Mouse (Mus musculus) forebrain, embryonic 15.5 days (tissue): ENCODE measurements around the gene Ankrd33b. TPM values are rescaled to one million over a fixed set of nuclear protein-coding genes. Genes with fewer than 3 reads are reported as not detected.

ENCODE experiments used
- ATAC-seq: fragments of 200-750 bp; cut with Nextera tagmentation; replicated peaks from 2 replicates; pipeline ENCODE4 v1.8.0; 2017; ENCODE audit warnings: mild to moderate bottlenecking, moderate TSS enrichment, moderate library complexity
- H3K27ac ChIP-seq: fragments of 300-500 bp; sonication (generic); replicated peaks from 2 replicates; pipeline ENCODE4 v1.5.1; 2015; ENCODE audit warnings: mild to moderate bottlenecking, inconsistent platforms
- H3K27me3 ChIP-seq: fragments of 300-500 bp; sonication (generic); 2 replicates; pipeline ENCODE4 v1.6.1; 2015; ENCODE audit warnings: inconsistent platforms
- H3K36me3 ChIP-seq: fragments of 300-500 bp; sonication (generic); 2 replicates; pipeline ENCODE4 v1.6.1; 2015; ENCODE audit warnings: mild to moderate bottlenecking, inconsistent platforms
- H3K4me1 ChIP-seq: fragments of 300-500 bp; sonication (generic); 2 replicates; pipeline ENCODE4 v1.6.1; 2015; ENCODE audit warnings: inconsistent platforms
- H3K4me2 ChIP-seq: fragments of 300-500 bp; sonication (generic); replicated peaks from 2 replicates; pipeline ENCODE4 v1.6.1; 2015; ENCODE audit warnings: mild to moderate bottlenecking, inconsistent platforms
- H3K4me3 ChIP-seq: fragments of 300-500 bp; sonication (generic); 2 replicates; pipeline ENCODE4 v1.5.1; 2015; ENCODE audit warnings: mild to moderate bottlenecking, inconsistent platforms
- H3K9ac ChIP-seq: fragments of 300-500 bp; sonication (generic); replicated peaks from 2 replicates; pipeline ENCODE4 v1.6.1; 2015; ENCODE audit warnings: mild to moderate bottlenecking, inconsistent platforms
- H3K9me3 ChIP-seq: fragments of 300-500 bp; sonication (generic); 2 replicates; pipeline ENCODE4 v1.6.1; 2016; ENCODE audit warnings: inconsistent platforms
- WGBS: fragments of 180-500 bp; shearing (Covaris S2); methylation state at CpG from one replicate; pipeline ENCODE4 v1.1.7; 2015; ENCODE audit warnings: mixed read lengths; 5-methylcytosine and 5-hydroxymethylcytosine counted together
- polyA plus RNA-seq: library from polyadenylated mRNA; unstranded; fragments of >200 nt; fragmentation: Nextera tagmentation; extraction: Ambion mirVana; gene quantifications from 2 replicates; pipeline ENCODE4 v1.2.1, GENCODE M21; 2015

The Ankrd33b gene
- polyA plus RNA-seq, 1 experiment from 2014 or later, result 0.60 TPM

DNA sequence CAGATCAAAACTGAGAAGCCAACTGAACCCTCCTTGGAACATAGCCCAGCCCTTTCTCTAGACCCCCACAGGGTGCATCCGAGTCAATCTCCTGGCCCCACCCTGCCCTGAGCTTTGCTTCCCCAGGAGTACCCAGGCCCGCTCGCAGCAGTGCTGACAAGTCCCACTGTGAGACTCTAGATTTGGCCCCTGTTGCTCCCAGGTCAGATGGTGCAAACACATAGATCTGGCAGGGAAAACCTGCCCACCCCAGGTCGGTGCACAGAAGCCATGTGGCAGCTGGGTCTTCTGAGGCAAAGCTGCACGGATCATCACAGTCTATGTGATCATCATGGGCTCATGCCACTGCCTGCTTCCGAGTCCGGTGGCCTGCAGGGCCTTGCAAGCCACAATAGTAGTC, 94.8 kb downstream of the Ankrd33b start:
- Histone ChIP-seq H3K4me3 (no peak overlapping the region), H3K4me2 (no peak overlapping the region), H3K4me1 (no peaks in the 10 kb centered on the region), H3K9me3 (no peaks in the 10 kb centered on the region), H3K27ac (no peak overlapping the region), H3K27me3 (no peaks in the 10 kb centered on the region), H3K36me3 (no peaks in the 10 kb centered on the region), H3K9ac (no peak overlapping the region)
- WGBS, result 87% methylated on average over 7 of the region's 7 CpGs
- no peak for ATAC-seq

DNA sequence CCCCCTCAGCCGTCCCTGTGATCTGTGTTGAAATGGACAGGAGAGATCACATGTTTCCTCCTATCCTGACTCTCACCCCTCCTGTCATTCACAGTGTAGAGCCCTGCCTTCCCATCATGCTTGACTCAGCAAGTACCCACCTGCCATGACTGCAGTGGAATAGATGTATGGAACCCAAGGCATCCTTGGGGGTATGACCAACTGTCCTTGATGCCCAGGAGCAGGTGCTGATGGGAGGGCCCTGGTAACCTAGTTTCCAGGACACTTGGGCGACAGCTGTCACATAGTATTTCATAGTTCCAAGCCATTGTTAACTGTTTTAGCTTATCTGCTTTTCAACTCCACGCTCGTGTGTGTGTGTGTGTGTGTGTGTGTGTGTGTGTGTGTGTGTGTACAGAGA, 98.0 kb downstream of the Ankrd33b start:
- 98% methylated on average over 4 of the region's 4 CpGs for WGBS
- H3K4me1 ChIP-seq, result no peaks in the 10 kb centered on the region
- H3K9ac ChIP-seq, result no peak overlapping the region
- no peak overlapping the region for H3K27ac ChIP-seq
- H3K4me3 ChIP-seq, result no peak overlapping the region
- no peak overlapping the region for H3K4me2 ChIP-seq
- H3K36me3 ChIP-seq, result no peaks in the 10 kb centered on the region
- no peaks in the 10 kb centered on the region for H3K9me3 ChIP-seq
- ATAC-seq, result no peak
- H3K27me3 ChIP-seq, result no peaks in the 10 kb centered on the region

DNA sequence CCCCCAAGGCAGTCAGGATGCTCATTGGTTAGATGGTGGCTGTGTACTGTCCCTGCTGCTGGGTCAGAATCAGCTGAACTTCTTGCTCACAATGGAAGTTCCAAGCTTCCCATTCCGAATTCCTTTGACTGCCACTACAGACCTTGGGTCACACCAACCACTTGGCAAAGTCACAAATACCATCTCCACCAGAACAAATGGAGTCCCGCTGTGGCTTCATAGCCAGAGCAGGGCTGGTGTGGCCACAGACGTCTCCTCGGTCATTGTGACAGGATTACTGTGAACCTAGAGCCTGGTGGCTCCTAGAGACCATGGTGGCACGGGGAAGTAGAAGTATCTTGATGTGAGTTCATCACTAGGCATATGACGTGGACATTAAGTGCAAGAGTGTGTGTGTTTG, 99.4 kb downstream of the Ankrd33b start:
- ATAC-seq, result no peak
- H3K4me3 ChIP-seq, result no peak overlapping the region
- 86% methylated on average over 6 of the region's 6 CpGs for WGBS

DNA sequence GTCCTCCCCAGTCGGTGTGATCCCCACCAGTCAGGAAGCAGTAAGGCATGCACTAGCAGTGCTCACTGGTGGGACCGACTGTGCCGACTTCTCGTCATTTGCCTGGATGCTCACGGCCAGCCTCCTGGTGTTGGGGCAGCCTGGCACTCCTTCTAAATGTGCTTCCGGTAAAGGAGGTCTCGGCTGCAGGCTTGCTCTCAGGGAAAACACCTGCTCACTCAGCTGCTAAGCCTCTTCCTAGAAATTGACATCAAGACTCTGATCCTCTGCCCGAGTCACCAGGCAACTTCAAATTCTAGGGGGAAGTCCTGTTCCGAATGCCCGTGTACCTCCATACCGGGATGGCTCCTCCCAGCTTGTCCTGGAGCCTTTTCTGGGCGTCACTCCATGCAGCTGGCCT, 101.7 kb downstream of the Ankrd33b start:
- Histone ChIP-seq H3K36me3 (no peaks in the 10 kb centered on the region), H3K9me3 (no peaks in the 10 kb centered on the region), H3K27ac (no peak overlapping the region), H3K27me3 (no peaks in the 10 kb centered on the region), H3K4me1 (no peaks in the 10 kb centered on the region), H3K4me2 (no peak overlapping the region), H3K4me3 (no peak overlapping the region), H3K9ac (no peak overlapping the region)
- WGBS, result 85% methylated on average over 12 of the region's 12 CpGs
- ATAC-seq, result 0 out of 2 replicates have a peak, but pooled peaks have one; percentile 9

More for the DNA sequence above, 99.4 kb downstream of the Ankrd33b start:
- Histone ChIP-seq H3K4me2 (no peak overlapping the region), H3K27me3 (no peaks in the 10 kb centered on the region), H3K9me3 (no peaks in the 10 kb centered on the region), H3K9ac (no peak overlapping the region), H3K4me1 (no peaks in the 10 kb centered on the region), H3K36me3 (no peaks in the 10 kb centered on the region), H3K27ac (no peak overlapping the region)

- Histone ChIP-seq H3K4me1 (no peaks in the 10 kb centered on the region), H3K36me3 (no peaks in the 10 kb centered on the region), H3K4me3 (no peak overlapping the region), H3K9me3 (no peaks in the 10 kb centered on the region), H3K27me3 (no peaks in the 10 kb centered on the region), H3K27ac (no peak overlapping the region), H3K4me2 (no peak overlapping the region), H3K9ac (no peak overlapping the region)
- WGBS, result 91% methylated on average over 8 of the region's 8 CpGs
- peak; percentile 53; the same call in 1 of the 2 replicates for ATAC-seq
These were observed 102.1 kb downstream of the Ankrd33b start for GRCm38 (mm10) chr15:31265404-31265803.

- Histone ChIP-seq H3K9ac (no peak overlapping the region), H3K36me3 (no peaks in the 10 kb centered on the region), H3K4me1 (no peaks in the 10 kb centered on the region), H3K4me3 (no peak overlapping the region), H3K27me3 (no peaks in the 10 kb centered on the region), H3K4me2 (no peak overlapping the region), H3K27ac (no peak overlapping the region), H3K9me3 (no peaks in the 10 kb centered on the region)
- ATAC-seq, result peak; percentile 91
- 27% methylated on average over 6 of the region's 6 CpGs for WGBS
These were observed 102.7 kb downstream of the Ankrd33b start for GRCm38 (mm10) chr15:31264827-31265226.

GRCm38 (mm10) chr15:31262361-31262760, 105.2 kb downstream of the Ankrd33b start:
- WGBS, result 76% methylated on average over 9 of the region's 9 CpGs
- no peak overlapping the region for H3K4me2 ChIP-seq
- no peaks in the 10 kb centered on the region for H3K9me3 ChIP-seq
- no peak overlapping the region for H3K27ac ChIP-seq
- ATAC-seq, result no peak
- H3K27me3 ChIP-seq, result no peaks in the 10 kb centered on the region
- H3K4me1 ChIP-seq, result peaks cover under 1% of the 10 kb centered on the region; the same call in 1 of the 2 replicates
- H3K4me3 ChIP-seq, result no peak overlapping the region
- no peak overlapping the region for H3K9ac ChIP-seq
- H3K36me3 ChIP-seq, result no peaks in the 10 kb centered on the region

- H3K4me2 ChIP-seq, result no peak overlapping the region
- H3K4me1 ChIP-seq, result peaks cover 8% of the 10 kb centered on the region; the same call in 1 of the 2 replicates
- no peak overlapping the region for H3K27ac ChIP-seq
- no peak for ATAC-seq
- H3K4me3 ChIP-seq, result no peak overlapping the region
- WGBS, result 87% methylated on average over 10 of the region's 10 CpGs
- no peaks in the 10 kb centered on the region for H3K27me3 ChIP-seq
- H3K9ac ChIP-seq, result no peak overlapping the region
- H3K36me3 ChIP-seq, result no peaks in the 10 kb centered on the region
- no peaks in the 10 kb centered on the region for H3K9me3 ChIP-seq
These were observed 106.4 kb downstream of the Ankrd33b start for GRCm38 (mm10) chr15:31261094-31261493.

DNA sequence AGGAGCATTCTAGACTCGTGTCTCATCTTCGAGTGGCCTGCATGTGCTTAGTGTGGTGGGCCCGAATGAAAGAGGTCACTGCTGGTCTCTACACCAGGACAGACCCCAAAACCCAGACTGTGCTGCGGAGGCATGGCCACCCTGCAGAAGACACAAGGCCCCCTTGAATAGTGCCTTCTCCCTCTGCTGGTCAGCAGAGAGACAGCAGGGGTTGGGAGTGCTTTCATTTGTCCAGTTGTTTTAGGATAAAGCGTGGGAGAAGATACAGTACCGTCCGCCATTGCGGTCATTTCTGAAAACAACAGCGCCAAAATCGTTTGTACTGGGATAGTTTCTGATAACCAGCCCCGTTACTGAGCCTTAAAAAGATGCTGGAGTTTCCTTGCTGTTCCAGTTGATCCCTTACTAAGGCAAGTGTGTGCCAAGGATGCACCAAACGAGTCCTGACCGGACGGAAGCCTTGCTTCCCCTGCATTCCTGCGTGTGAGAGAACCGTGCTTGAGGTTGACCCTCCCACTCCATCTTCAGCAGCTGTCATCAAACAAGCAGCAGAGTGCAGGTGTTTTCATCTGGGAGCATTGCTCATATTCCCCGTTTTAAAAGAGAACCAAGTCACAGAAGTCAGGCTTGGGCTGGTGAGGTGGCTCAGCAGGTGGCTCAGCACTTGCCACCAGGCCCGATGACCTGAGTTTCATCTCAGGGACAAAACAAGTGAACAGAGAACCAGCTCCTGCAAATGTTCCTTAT, 108.7 kb downstream of the Ankrd33b start:
- no peak overlapping the region for H3K4me2 ChIP-seq
- peaks cover 8% of the 10 kb centered on the region; the same call in 1 of the 2 replicates for H3K4me1 ChIP-seq
- H3K27ac ChIP-seq, result no peak overlapping the region
- WGBS, result 92% methylated on average over 18 of the region's 18 CpGs
- H3K27me3 ChIP-seq, result no peaks in the 10 kb centered on the region
- H3K36me3 ChIP-seq, result no peaks in the 10 kb centered on the region
- no peak for ATAC-seq
- H3K4me3 ChIP-seq, result no peak overlapping the region
- H3K9ac ChIP-seq, result no peak overlapping the region
- H3K9me3 ChIP-seq, result no peaks in the 10 kb centered on the region

- Histone ChIP-seq H3K9ac (no peak overlapping the region), H3K9me3 (no peaks in the 10 kb centered on the region), H3K4me1 (peaks cover 8% of the 10 kb centered on the region; the same call in 1 of the 2 replicates), H3K36me3 (no peaks in the 10 kb centered on the region), H3K27me3 (no peaks in the 10 kb centered on the region), H3K27ac (no peak overlapping the region), H3K4me2 (no peak overlapping the region), H3K4me3 (no peak overlapping the region)
- 78% methylated on average over 21 of the region's 21 CpGs for WGBS
- ATAC-seq, result no peak
These were observed 109.4 kb downstream of the Ankrd33b start for GRCm38 (mm10) chr15:31258029-31258692.

- H3K9me3 ChIP-seq, result no peaks in the 10 kb centered on the region
- H3K27me3 ChIP-seq, result no peaks in the 10 kb centered on the region
- H3K9ac ChIP-seq, result no peak overlapping the region
- peaks cover 8% of the 10 kb centered on the region; the same call in 1 of the 2 replicates for H3K4me1 ChIP-seq
- WGBS, result 91% methylated on average over 1 of the region's 1 CpGs
- no peak for ATAC-seq
- H3K4me2 ChIP-seq, result no peak overlapping the region
- H3K36me3 ChIP-seq, result no peaks in the 10 kb centered on the region
- no peak overlapping the region for H3K27ac ChIP-seq
- no peak overlapping the region for H3K4me3 ChIP-seq
These were observed 110.2 kb downstream of the Ankrd33b start for GRCm38 (mm10) chr15:31257329-31257728.

DNA sequence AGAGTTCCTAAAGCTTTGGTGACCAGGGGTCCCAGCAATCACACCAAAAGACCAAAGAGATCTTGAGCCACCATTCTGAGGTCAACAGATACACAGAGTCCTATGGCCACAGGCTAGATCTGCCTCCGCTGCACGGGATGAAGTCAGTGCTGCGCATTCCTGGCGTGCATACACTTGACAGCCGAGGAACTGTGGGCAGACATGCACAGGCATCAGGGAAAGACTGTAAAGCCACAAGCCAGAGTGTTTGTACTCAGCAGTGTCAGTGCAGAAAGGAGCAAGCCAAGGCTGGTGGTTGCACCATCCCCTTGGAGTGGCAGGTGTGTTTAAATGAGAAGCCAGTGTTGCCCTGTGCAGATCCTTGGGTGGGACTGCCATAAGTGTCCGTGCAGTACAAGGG, 111.8 kb downstream of the Ankrd33b start:
- ATAC-seq, result no peak
- Histone ChIP-seq H3K4me2 (no peak overlapping the region), H3K27me3 (no peaks in the 10 kb centered on the region), H3K4me3 (no peak overlapping the region), H3K27ac (no peak overlapping the region), H3K9ac (no peak overlapping the region), H3K9me3 (no peaks in the 10 kb centered on the region), H3K4me1 (peaks cover 8% of the 10 kb centered on the region; the same call in 1 of the 2 replicates), H3K36me3 (no peaks in the 10 kb centered on the region)
- WGBS, result 90% methylated on average over 6 of the region's 6 CpGs
